Mouse (Mus musculus) kidney, adult 11 months (tissue): ENCODE data around the gene 4930550L24Rik.

ENCODE experiments used
- DNase-seq: peaks from one replicate; pipeline ENCODE4 v3.0.0; 2022

4930550L24Rik gene

GRCm38 (mm10) chrX:58909060-58909459 is at the start of gene 4930550L24Rik:
4930550L24Rik (plus strand) TSS chrX:58909360.
- no peak for DNase-seq

GRCm38 (mm10) chrX:58900753-58901152 is 8.4 kb upstream of the 4930550L24Rik start:
- DNase-seq, result no peak

DNA sequence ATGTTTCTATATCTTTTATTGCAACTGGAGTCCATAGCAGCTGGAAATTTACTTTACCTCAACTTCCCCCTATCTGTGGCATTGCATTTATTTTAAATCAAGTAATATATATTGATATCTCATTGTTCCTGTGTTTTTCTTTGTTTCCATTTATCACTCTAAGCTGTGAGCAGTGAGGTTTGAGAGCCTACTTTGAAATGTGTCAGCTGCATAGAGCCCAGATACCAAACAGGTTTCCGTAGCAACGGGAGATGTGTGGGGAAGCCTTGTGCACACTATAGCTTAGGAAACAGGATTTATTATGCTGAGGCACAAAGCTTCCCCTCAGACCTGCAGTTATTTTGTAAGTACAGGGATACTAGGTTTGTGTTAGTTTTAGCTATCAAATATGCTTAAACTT is 58.8 kb downstream of the 4930550L24Rik start:
- DNase-seq, result no peak
